Mouse (Mus musculus): ENCODE measurements around the gene Pdss1. TPM values are rescaled to one million over a fixed set of nuclear protein-coding genes. Genes with fewer than 3 reads are reported as not detected.
"Not testable (repeated sequence)": the region's sequence is repeated elsewhere in the genome, so short reads cannot be mapped to it uniquely, and the experiment has no call there.

Gene Pdss1
- polyA plus RNA-seq, 1 experiment = 7.1 TPM

- no peak for TF ChIP-seq POLR2A (IDR thresholded peaks at IDR 0.05; ENCODE audit: control insufficient read depth, extremely low read depth, insufficient read depth, low read length, poor library complexity)
- no peak for TF ChIP-seq CTCF (IDR thresholded peaks at IDR 0.05; ENCODE audit: borderline replicate concordance, control insufficient read depth, extremely low read depth, insufficient read depth, low read length, poor library complexity)
- no peaks in the 10 kb centered on the region for H3K4me1 ChIP-seq (replicated peaks; ENCODE audit: control insufficient read depth, insufficient read depth, low read length)
- H3K27me3 ChIP-seq (ENCODE audit: control insufficient read depth, insufficient read depth, low read length) = no peaks in the 10 kb centered on the region
- no peak overlapping the region for H3K27ac ChIP-seq (ENCODE audit: control insufficient read depth, insufficient read depth, low read length)
- peaks cover 20% of the 10 kb centered on the region for H3K36me3 ChIP-seq (ENCODE audit: control insufficient read depth, insufficient read depth, low read length)
- 99% methylated on average over 3 of the region's 3 CpGs for WGBS
- H3K4me3 ChIP-seq (ENCODE audit: control insufficient read depth, insufficient read depth, low read length) = no peak overlapping the region
- DNase-seq = no peak
Measured at GRCm38 (mm10) chr2:22903947-22904346, 8.6 kb downstream of the Pdss1 start.

GRCm38 (mm10) chr2:22914421-22914820, 19.1 kb downstream of the Pdss1 start:
- 96% methylated on average over 3 of the region's 3 CpGs for WGBS

GRCm38 (mm10) chr2:22918651-22919050, 23.3 kb downstream of the Pdss1 start:
- no peak for DNase-seq
- H3K27me3 ChIP-seq (ENCODE audit: control insufficient read depth, insufficient read depth, low read length) = no peaks in the 10 kb centered on the region
- H3K4me3 ChIP-seq (ENCODE audit: control insufficient read depth, insufficient read depth, low read length) = no peak overlapping the region
- WGBS = 99% methylated on average over 2 of the region's 2 CpGs
- no peak overlapping the region for H3K27ac ChIP-seq (ENCODE audit: control insufficient read depth, insufficient read depth, low read length)
- TF ChIP-seq CTCF (IDR thresholded peaks at IDR 0.05; ENCODE audit: borderline replicate concordance, control insufficient read depth, extremely low read depth, insufficient read depth, low read length, poor library complexity) (no peak), POLR2A (IDR thresholded peaks at IDR 0.05; ENCODE audit: control insufficient read depth, extremely low read depth, insufficient read depth, low read length, poor library complexity) (no peak)
- peaks cover 9% of the 10 kb centered on the region for H3K36me3 ChIP-seq (ENCODE audit: control insufficient read depth, insufficient read depth, low read length)
- H3K4me1 ChIP-seq (replicated peaks; ENCODE audit: control insufficient read depth, insufficient read depth, low read length) = no peaks in the 10 kb centered on the region

More at GRCm38 (mm10) chr2:22914421-22914820, 19.1 kb downstream of the Pdss1 start:
- Histone ChIP-seq H3K4me3 (ENCODE audit: control insufficient read depth, insufficient read depth, low read length) (no peak overlapping the region), H3K27ac (ENCODE audit: control insufficient read depth, insufficient read depth, low read length) (no peak overlapping the region), H3K27me3 (ENCODE audit: control insufficient read depth, insufficient read depth, low read length) (no peaks in the 10 kb centered on the region), H3K36me3 (ENCODE audit: control insufficient read depth, insufficient read depth, low read length) (peaks cover 9% of the 10 kb centered on the region), H3K4me1 (replicated peaks; ENCODE audit: control insufficient read depth, insufficient read depth, low read length) (no peaks in the 10 kb centered on the region)
- TF ChIP-seq CTCF (IDR thresholded peaks at IDR 0.05; ENCODE audit: borderline replicate concordance, control insufficient read depth, extremely low read depth, insufficient read depth, low read length, poor library complexity) (no peak), POLR2A (IDR thresholded peaks at IDR 0.05; ENCODE audit: control insufficient read depth, extremely low read depth, insufficient read depth, low read length, poor library complexity) (no peak)
- no peak for DNase-seq

GRCm38 (mm10) chr2:22925911-22926310, 30.6 kb downstream of the Pdss1 start:
- not testable (repeated sequence) for DNase-seq; H3K4me1 ChIP-seq (replicated peaks; ENCODE audit: control insufficient read depth, insufficient read depth, low read length); H3K27ac ChIP-seq (ENCODE audit: control insufficient read depth, insufficient read depth, low read length); H3K27me3 ChIP-seq (ENCODE audit: control insufficient read depth, insufficient read depth, low read length); H3K36me3 ChIP-seq (ENCODE audit: control insufficient read depth, insufficient read depth, low read length); H3K4me3 ChIP-seq (ENCODE audit: control insufficient read depth, insufficient read depth, low read length)
- 93% methylated on average over 3 of the region's 3 CpGs for WGBS

GRCm38 (mm10) chr2:22928259-22928658, 32.9 kb downstream of the Pdss1 start:
- DNase-seq = no peak
- 86% methylated on average over 2 of the region's 2 CpGs for whole genome bisulfite sequencing
- no peak overlapping the region for H3K27ac ChIP-seq (ENCODE audit: control insufficient read depth, insufficient read depth, low read length)
- TF ChIP-seq CTCF (IDR thresholded peaks at IDR 0.05; ENCODE audit: borderline replicate concordance, control insufficient read depth, extremely low read depth, insufficient read depth, low read length, poor library complexity) = no peak
- no peak for TF ChIP-seq POLR2A (IDR thresholded peaks at IDR 0.05; ENCODE audit: control insufficient read depth, extremely low read depth, insufficient read depth, low read length, poor library complexity)
- no peak overlapping the region for H3K4me3 ChIP-seq (ENCODE audit: control insufficient read depth, insufficient read depth, low read length)
- H3K4me1 ChIP-seq (replicated peaks; ENCODE audit: control insufficient read depth, insufficient read depth, low read length) = no peaks in the 10 kb centered on the region
- peaks cover 4% of the 10 kb centered on the region for H3K36me3 ChIP-seq (ENCODE audit: control insufficient read depth, insufficient read depth, low read length)
- H3K27me3 ChIP-seq (ENCODE audit: control insufficient read depth, insufficient read depth, low read length) = no peaks in the 10 kb centered on the region

GRCm38 (mm10) chr2:22933556-22933955, 38.2 kb downstream of the Pdss1 start:
- no peak overlapping the region for H3K27ac ChIP-seq (ENCODE audit: control insufficient read depth, insufficient read depth, low read length)
- no peaks in the 10 kb centered on the region for H3K4me1 ChIP-seq (replicated peaks; ENCODE audit: control insufficient read depth, insufficient read depth, low read length)
- 100% methylated on average over 1 of the region's 1 CpGs for WGBS
- no peak overlapping the region for H3K4me3 ChIP-seq (ENCODE audit: control insufficient read depth, insufficient read depth, low read length)
- TF ChIP-seq POLR2A (IDR thresholded peaks at IDR 0.05; ENCODE audit: control insufficient read depth, extremely low read depth, insufficient read depth, low read length, poor library complexity) (no peak), CTCF (IDR thresholded peaks at IDR 0.05; ENCODE audit: borderline replicate concordance, control insufficient read depth, extremely low read depth, insufficient read depth, low read length, poor library complexity) (no peak)
- no peaks in the 10 kb centered on the region for H3K27me3 ChIP-seq (ENCODE audit: control insufficient read depth, insufficient read depth, low read length)
- DNase-seq = no peak
- peaks cover 15% of the 10 kb centered on the region for H3K36me3 ChIP-seq (ENCODE audit: control insufficient read depth, insufficient read depth, low read length)

GRCm38 (mm10) chr2:22949956-22950355, 54.6 kb downstream of the Pdss1 start:
- no peak overlapping the region for H3K27ac ChIP-seq (ENCODE audit: control insufficient read depth, insufficient read depth, low read length)
- 87% methylated on average over 4 of the region's 4 CpGs for WGBS
- H3K27me3 ChIP-seq (ENCODE audit: control insufficient read depth, insufficient read depth, low read length) = no peaks in the 10 kb centered on the region
- H3K4me3 ChIP-seq (ENCODE audit: control insufficient read depth, insufficient read depth, low read length) = no peak overlapping the region
- TF ChIP-seq POLR2A (IDR thresholded peaks at IDR 0.05; ENCODE audit: control insufficient read depth, extremely low read depth, insufficient read depth, low read length, poor library complexity) (no peak), CTCF (IDR thresholded peaks at IDR 0.05; ENCODE audit: borderline replicate concordance, control insufficient read depth, extremely low read depth, insufficient read depth, low read length, poor library complexity) (no peak)
- peaks cover 20% of the 10 kb centered on the region for H3K36me3 ChIP-seq (ENCODE audit: control insufficient read depth, insufficient read depth, low read length)
- no peaks in the 10 kb centered on the region for H3K4me1 ChIP-seq (replicated peaks; ENCODE audit: control insufficient read depth, insufficient read depth, low read length)
- DNase-seq = no peak
